Mouse (Mus musculus) kidney, postnatal 25 days (tissue): ENCODE results near the gene Col16a1.

Source experiments
- DNase-seq, 2 experiments: peaks; one replicate each; pipeline ENCODE4 v3.0.0; 2021; ENCODE audit warnings: mixed read lengths in 2 of 2

Gene Col16a1

GRCm38 (mm10) chr4:130087293-130087692, 39.7 kb downstream of the Col16a1 start:
- DNase-seq: peak; percentile 85 to 95

- no peak for DNase-seq
Observed at GRCm38 (mm10) chr4:130095137-130095536, 47.5 kb downstream of the Col16a1 start.

GRCm38 (mm10) chr4:130101183-130101582, 53.5 kb downstream of the Col16a1 start:
- DNase-seq: no peak

- no peak for DNase-seq
Observed at GRCm38 (mm10) chr4:130102111-130102651, 54.5 kb downstream of the Col16a1 start, which contains the start of gene Pef1. Gene Pef1 (plus strand): TSS chr4:130102558.

- DNase-seq: no peak
Observed at GRCm38 (mm10) chr4:130103632-130104031, 56.0 kb downstream of the Col16a1 start.

GRCm38 (mm10) chr4:130104584-130104983, 56.9 kb downstream of the Col16a1 start:
- peak; percentile 65 to 82 for DNase-seq

- no peak for DNase-seq
Observed at GRCm38 (mm10) chr4:130107065-130107443, 59.4 kb downstream of the Col16a1 start.

GRCm38 (mm10) chr4:130107444-130108131, 59.9 kb downstream of the Col16a1 start:
- DNase-seq: peak; percentile 100

GRCm38 (mm10) chr4:130108929-130109328, 61.3 kb downstream of the Col16a1 start:
- DNase-seq: no peak

GRCm38 (mm10) chr4:130109666-130110065, 62.0 kb downstream of the Col16a1 start:
- no peak for DNase-seq

- DNase-seq: peak in 1 of 2 experiments; percentile 40
Observed at GRCm38 (mm10) chr4:130110091-130110490, 62.5 kb downstream of the Col16a1 start.

GRCm38 (mm10) chr4:130112299-130112698, 64.7 kb downstream of the Col16a1 start:
- DNase-seq: peak in 1 of 2 experiments; percentile 21

GRCm38 (mm10) chr4:130112732-130113131, 65.1 kb downstream of the Col16a1 start:
- no peak for DNase-seq

- DNase-seq: peak; percentile 17 to 31
Observed at GRCm38 (mm10) chr4:130120752-130121151, 73.1 kb downstream of the Col16a1 start.

- DNase-seq: no peak
Observed at GRCm38 (mm10) chr4:130121560-130121959, 73.9 kb downstream of the Col16a1 start.

- DNase-seq: peak in 1 of 2 experiments; percentile 41
Observed at GRCm38 (mm10) chr4:130123020-130123419, 75.4 kb downstream of the Col16a1 start.

GRCm38 (mm10) chr4:130124110-130124509, 76.5 kb downstream of the Col16a1 start:
- DNase-seq: no peak

- peak in 1 of 2 experiments; percentile 25 for DNase-seq
Observed at GRCm38 (mm10) chr4:130125164-130125563, 77.5 kb downstream of the Col16a1 start.

GRCm38 (mm10) chr4:130125935-130126334, 78.3 kb downstream of the Col16a1 start:
- DNase-seq: no peak

- no peak for DNase-seq
Observed at GRCm38 (mm10) chr4:130128907-130129306, 81.3 kb downstream of the Col16a1 start.

- DNase-seq: peak; percentile 29 to 82
Observed at GRCm38 (mm10) chr4:130130082-130130481, 82.4 kb downstream of the Col16a1 start.

GRCm38 (mm10) chr4:130130641-130131350, 83.2 kb downstream of the Col16a1 start:
- DNase-seq: peak; percentile 83 to 92

- DNase-seq: peak; percentile 23 to 61
Observed at GRCm38 (mm10) chr4:130131448-130132105, 83.9 kb downstream of the Col16a1 start.
